ENCODE assay signal across 18 mouse cellular contexts in genomic region chr4:119895504-119895903, GRCm38 (mm10).
DNase-seq lines count a peak whose midpoint lies in the region; ATAC-seq and TF ChIP-seq lines count a peak whose summit lies in the region.
"Had no signal": no experiment of that assay in that cellular context is flagged by ENCODE, and none has a peak within 500 bp of the region (broad histone marks: within the 10 kb centered on the region; RNA-seq: fewer than 3 reads in every experiment).

No protein-coding gene starts in this region.

- no peak for TF ChIP-seq EP300 in liver, embryonic 14.5 days (IDR thresholded peaks at IDR 0.05; ENCODE audit: low read depth)

- no peaks in the 10 kb centered on the region for H3K36me3 ChIP-seq in heart, embryonic 11.5 days (ENCODE audit: control insufficient read depth, insufficient read depth, low read length)
- no peaks in the 10 kb centered on the region for H3K36me3 ChIP-seq in heart, embryonic 10.5 days
- H3K36me3 ChIP-seq in megakaryocyte, embryonic 14.5 days (replicated peaks; ENCODE audit: low read length): no peaks in the 10 kb centered on the region
- no peaks in the 10 kb centered on the region for H3K36me3 ChIP-seq in liver, embryonic 14.5 days (replicated peaks; ENCODE audit: control insufficient read depth, insufficient read depth, low read depth)
- H3K36me3 ChIP-seq in midbrain, postnatal 0 days (ENCODE audit: insufficient read depth, low read length): no peaks in the 10 kb centered on the region
- H3K36me3 ChIP-seq: embryonic facial prominence, embryonic 10.5 days; stomach, embryonic 15.5 days had no signal

- no peak overlapping the region for H3K4me2 ChIP-seq in heart, embryonic 11.5 days
- H3K4me2 ChIP-seq in liver, embryonic 14.5 days (ENCODE audit: low read depth): peak overlapping the region; percentile 69
- H3K4me2 ChIP-seq in midbrain, postnatal 0 days (ENCODE audit: low read depth, low read length, poor library complexity, severe bottlenecking): no peak overlapping the region
- H3K4me2 ChIP-seq: forebrain, embryonic 13.5 days; stomach, embryonic 15.5 days had no signal

- H3K4me3 ChIP-seq in heart, embryonic 11.5 days (ENCODE audit: low read depth, low read length): no peak overlapping the region
- H3K4me3 ChIP-seq in heart, embryonic 10.5 days: no peak overlapping the region
- peak overlapping the region; percentile 76 for H3K4me3 ChIP-seq in megakaryocyte, embryonic 14.5 days (replicated peaks)
- H3K4me3 ChIP-seq in liver, embryonic 14.5 days (ENCODE audit: insufficient read depth in 1 of 2, low read depth in 2 of 2, low read length in 2 of 2): no peak overlapping the region
- H3K4me3 ChIP-seq in midbrain, postnatal 0 days (ENCODE audit: low read depth, low read length): no peak overlapping the region
- H3K4me3 ChIP-seq: embryonic facial prominence, embryonic 10.5 days; forebrain, embryonic 13.5 days; stomach, embryonic 15.5 days had no signal

- TF ChIP-seq CTCF in liver, embryonic 14.5 days (IDR thresholded peaks at IDR 0.05; ENCODE audit: low read depth): no peak
- no peak for TF ChIP-seq CTCF in midbrain, postnatal 0 days (IDR thresholded peaks at IDR 0.05)

- DNase-seq in heart, embryonic 10.5 days (ENCODE audit: low spot score): no peak
- DNase-seq in liver, embryonic 14.5 days (ENCODE audit: low read depth in 3 of 3, low spot score in 3 of 3): peak in 1 of 3 experiments; percentile 16
- no peak for DNase-seq in midbrain, postnatal 0 days (ENCODE audit: low spot score)
- no peak for DNase-seq in yolk sac, embryonic 10.5 days (ENCODE audit: low spot score)
- DNase-seq in kidney, adult 8-10 months: no peak
- DNase-seq: adrenal gland, adult 8-10 months; cerebellum, postnatal 25 days; heart, adult 18-20 months; heart, postnatal 14 days; lung, adult 2 months had no signal

- H3K4me1 ChIP-seq in heart, embryonic 11.5 days (ENCODE audit: control insufficient read depth, insufficient read depth, low read length): 0 out of 2 replicates have a peak, but pooled peaks cover 4% of the 10 kb centered on the region
- H3K4me1 ChIP-seq in heart, embryonic 10.5 days: 0 out of 2 replicates have a peak, but pooled peaks cover 4% of the 10 kb centered on the region
- H3K4me1 ChIP-seq in megakaryocyte, embryonic 14.5 days: peaks cover 77% of the 10 kb centered on the region
- peaks cover 19 to 25% of the 10 kb centered on the region in 2 experiments for H3K4me1 ChIP-seq in liver, embryonic 14.5 days (replicated peaks; ENCODE audit: control insufficient read depth in 2 of 2, insufficient read depth in 2 of 2, low read length in 1 of 2)
- no peaks in the 10 kb centered on the region for H3K4me1 ChIP-seq in midbrain, postnatal 0 days (ENCODE audit: insufficient read depth, low read length)
- H3K4me1 ChIP-seq: stomach, embryonic 15.5 days had no signal

- WGBS in heart, embryonic 11.5 days (ENCODE audit: insufficient replicate concordance): 69% methylated on average over 5 of the region's 5 CpGs
- WGBS in heart, embryonic 10.5 days: 76% methylated on average over 5 of the region's 5 CpGs
- WGBS in liver, embryonic 14.5 days (ENCODE audit: insufficient replicate concordance): 41% methylated on average over 5 of the region's 5 CpGs
- WGBS in midbrain, postnatal 0 days: 59% methylated on average over 5 of the region's 5 CpGs

- ATAC-seq in heart, embryonic 11.5 days (replicated peaks; ENCODE audit: insufficient number of reproducible peaks, low FRiP score, low TSS enrichment): 0 out of 2 replicates have a peak, but pooled peaks have one; percentile 49
- no peak for ATAC-seq in megakaryocyte, adult 5-6 weeks (ENCODE audit: poor library complexity, severe bottlenecking)
- ATAC-seq in liver, embryonic 14.5 days (ENCODE audit: insufficient read depth): peak; percentile 56
- ATAC-seq in midbrain, postnatal 0 days (ENCODE audit: low FRiP score): peak; percentile 7; the same call in 1 of the 2 replicates
- ATAC-seq: forebrain, embryonic 13.5 days; inflammation-experienced regulatory T-cells, adult 6 months had no signal

- no peak overlapping the region for H3K9ac ChIP-seq in heart, embryonic 11.5 days (ENCODE audit: low read depth, low read length)
- peak overlapping the region; percentile 38; the same call in 1 of the 2 replicates for H3K9ac ChIP-seq in liver, embryonic 14.5 days (replicated peaks)
- H3K9ac ChIP-seq in midbrain, postnatal 0 days (replicated peaks; ENCODE audit: low read length, poor library complexity, severe bottlenecking): no peak overlapping the region
- H3K9ac ChIP-seq: forebrain, embryonic 13.5 days; stomach, embryonic 15.5 days had no signal

- peak overlapping the region; percentile 24; the same call in 1 of the 2 replicates for H3K27ac ChIP-seq in heart, embryonic 11.5 days (ENCODE audit: low read depth, low read length)
- no peak overlapping the region for H3K27ac ChIP-seq in heart, embryonic 10.5 days
- H3K27ac ChIP-seq in liver, embryonic 14.5 days: peak overlapping the region; percentile 89
- peak overlapping the region; percentile 55 for H3K27ac ChIP-seq in midbrain, postnatal 0 days (ENCODE audit: low read depth, low read length)
- H3K27ac ChIP-seq: embryonic facial prominence, embryonic 10.5 days; forebrain, embryonic 13.5 days; kidney, postnatal 0 days; stomach, embryonic 15.5 days had no signal

- no peaks in the 10 kb centered on the region for H3K27me3 ChIP-seq in heart, embryonic 11.5 days (ENCODE audit: control insufficient read depth, insufficient read depth, low read length)
- H3K27me3 ChIP-seq in heart, embryonic 10.5 days (ENCODE audit: insufficient read depth, poor library complexity, severe bottlenecking): 0 out of 2 replicates have a peak, but pooled peaks cover 7% of the 10 kb centered on the region
- H3K27me3 ChIP-seq in megakaryocyte, embryonic 14.5 days (replicated peaks): no peaks in the 10 kb centered on the region
- H3K27me3 ChIP-seq in liver, embryonic 14.5 days (ENCODE audit: control insufficient read depth, insufficient read depth, low read length): no peaks in the 10 kb centered on the region
- H3K27me3 ChIP-seq in midbrain, postnatal 0 days (ENCODE audit: insufficient read depth, low read length): no peaks in the 10 kb centered on the region
- H3K27me3 ChIP-seq: forebrain, embryonic 13.5 days; stomach, embryonic 15.5 days had no signal

- no peaks in the 10 kb centered on the region for H3K9me3 ChIP-seq in heart, embryonic 11.5 days (replicated peaks; ENCODE audit: control insufficient read depth, low read length)
- no peaks in the 10 kb centered on the region for H3K9me3 ChIP-seq in heart, embryonic 10.5 days
- H3K9me3 ChIP-seq in megakaryocyte, embryonic 14.5 days: no peaks in the 10 kb centered on the region
- H3K9me3 ChIP-seq in liver, embryonic 14.5 days (ENCODE audit: control insufficient read depth, low read length): no peaks in the 10 kb centered on the region
- no peaks in the 10 kb centered on the region for H3K9me3 ChIP-seq in midbrain, postnatal 0 days (ENCODE audit: low read length)
- H3K9me3 ChIP-seq: embryonic facial prominence, embryonic 10.5 days; forebrain, embryonic 13.5 days; stomach, embryonic 15.5 days had no signal
